Mouse (Mus musculus) spleen, adult 2 months (tissue): ENCODE measurements around the gene Fastk. TPM values are rescaled to one million over a fixed set of nuclear protein-coding genes. Genes with fewer than 3 reads are reported as not detected.
A peak's percentile ranks its signal among the peaks of the same experiment; 100 is the strongest.

Experiments
- DNase-seq, 2 experiments: peaks; one replicate each; pipeline versions ENCODE4 v3.0.0 to v3.0.0-alpha.2; 2012 to 2021; ENCODE audit warnings: low spot score in 2 of 2, low read depth in 1 of 2
- H3K27ac ChIP-seq: fragments of 200-500 bp; 2 replicates; pipeline ENCODE4 v1.5.1; 2012; ENCODE audit warnings: low read length, inconsistent platforms; ENCODE audit not compliant: insufficient read depth
- H3K27me3 ChIP-seq: fragments of 200-500 bp; 2 replicates; pipeline ENCODE4 v1.6.1; 2012; ENCODE audit warnings: mild to moderate bottlenecking, moderate library complexity, low read length, inconsistent platforms; ENCODE audit not compliant: control insufficient read depth, insufficient read depth
- H3K36me3 ChIP-seq: fragments of 200-500 bp; 2 replicates; pipeline ENCODE4 v1.6.1; 2012; ENCODE audit warnings: mild to moderate bottlenecking, low read length, inconsistent platforms; ENCODE audit not compliant: control insufficient read depth, insufficient read depth
- H3K4me1 ChIP-seq: fragments of 200-500 bp; 2 replicates; pipeline ENCODE4 v1.6.1; 2011; ENCODE audit warnings: inconsistent platforms; ENCODE audit not compliant: control insufficient read depth, insufficient read depth, insufficient read length
- H3K4me3 ChIP-seq: fragments of 200-500 bp; 2 replicates; pipeline ENCODE4 v1.5.1; 2011; ENCODE audit warnings: mild to moderate bottlenecking, inconsistent platforms; ENCODE audit not compliant: insufficient read depth, insufficient read length; ENCODE audit errors: extremely low read depth
- CTCF ChIP-seq: fragments of 200-500 bp; IDR thresholded peaks from 2 replicates; pipeline ENCODE4 v1.5.1; 2011; ENCODE audit warnings: mild to moderate bottlenecking, inconsistent platforms; ENCODE audit not compliant: insufficient read depth, insufficient read length, insufficient replicate concordance; ENCODE audit errors: extremely low read depth
- POLR2A ChIP-seq: fragments of 200-500 bp; IDR thresholded peaks from 2 replicates; pipeline ENCODE4 v1.6.1; 2011; ENCODE audit warnings: low read depth, low read length, inconsistent platforms
- WGBS: fragments of 180-500 bp; shearing (Covaris S2); methylation state at CpG from one replicate; pipeline ENCODE4 v1.1.7; 2018; 5-methylcytosine and 5-hydroxymethylcytosine counted together
- polyA plus RNA-seq: library from polyadenylated mRNA; depleted of rRNA; stranded (reverse); fragments of >200 nt; gene quantifications from 2 replicates; pipeline ENCODE4 v1.2.3, GENCODE M21; 2012

Fastk gene
- polyA plus RNA-seq, 1 experiment: 170 TPM

- Histone ChIP-seq H3K36me3 (peaks cover 12% of the 10 kb centered on the region), H3K4me1 (peaks cover 10% of the 10 kb centered on the region), H3K4me3 (peak overlapping the region; percentile 27; the same call in 1 of the 2 replicates), H3K27me3 (peaks cover 11% of the 10 kb centered on the region), H3K27ac (no peak overlapping the region)
- TF ChIP-seq POLR2A (no peak), CTCF (no peak)
- DNase-seq: no peak
- 24% methylated on average over 76 of the region's 77 CpGs for WGBS
These were observed 29.1 kb upstream of the Fastk start for GRCm38 (mm10) chr5:24474025-24474722.

GRCm38 (mm10) chr5:24472884-24473619, 28.0 kb upstream of the Fastk start:
- no peak for DNase-seq
- Histone ChIP-seq H3K4me3 (no peak overlapping the region), H3K27me3 (peaks cover 11% of the 10 kb centered on the region), H3K27ac (no peak overlapping the region), H3K4me1 (peaks cover 10% of the 10 kb centered on the region), H3K36me3 (peaks cover 7% of the 10 kb centered on the region)
- TF ChIP-seq CTCF: no peak
- no peak for TF ChIP-seq POLR2A
- 84% methylated on average over 7 of the region's 7 CpGs for WGBS

GRCm38 (mm10) chr5:24470600-24470999, 25.5 kb upstream of the Fastk start:
- peaks cover 11% of the 10 kb centered on the region for H3K27me3 ChIP-seq
- WGBS: 26% methylated on average over 5 of the region's 5 CpGs
- TF ChIP-seq POLR2A: no peak
- TF ChIP-seq CTCF: peak; percentile 96
- no peak overlapping the region for H3K4me3 ChIP-seq
- H3K36me3 ChIP-seq: no peaks in the 10 kb centered on the region
- no peak overlapping the region for H3K27ac ChIP-seq
- DNase-seq: peak; percentile 44 to 78
- H3K4me1 ChIP-seq: peaks cover 10% of the 10 kb centered on the region

GRCm38 (mm10) chr5:24466762-24467161, 21.7 kb upstream of the Fastk start:
- TF ChIP-seq CTCF: no peak
- TF ChIP-seq POLR2A: no peak
- Histone ChIP-seq H3K27me3 (no peaks in the 10 kb centered on the region), H3K27ac (no peak overlapping the region), H3K36me3 (no peaks in the 10 kb centered on the region), H3K4me1 (no peaks in the 10 kb centered on the region), H3K4me3 (no peak overlapping the region)
- DNase-seq: no peak
- 92% methylated on average over 12 of the region's 12 CpGs for WGBS

- no peak for DNase-seq
- peaks cover 8% of the 10 kb centered on the region for H3K4me1 ChIP-seq
- H3K27me3 ChIP-seq: no peaks in the 10 kb centered on the region
- no peak overlapping the region for H3K4me3 ChIP-seq
- WGBS: 86% methylated on average over 7 of the region's 7 CpGs
- H3K27ac ChIP-seq: no peak overlapping the region
- TF ChIP-seq CTCF (no peak), POLR2A (no peak)
- H3K36me3 ChIP-seq: no peaks in the 10 kb centered on the region
These were observed 10.5 kb upstream of the Fastk start for GRCm38 (mm10) chr5:24455613-24456012.

GRCm38 (mm10) chr5:24455076-24455475, 10.0 kb upstream of the Fastk start:
- no peak for TF ChIP-seq POLR2A
- TF ChIP-seq CTCF: no peak
- Histone ChIP-seq H3K4me3 (no peak overlapping the region), H3K27me3 (no peaks in the 10 kb centered on the region), H3K4me1 (peaks cover 8% of the 10 kb centered on the region), H3K36me3 (no peaks in the 10 kb centered on the region), H3K27ac (no peak overlapping the region)
- 92% methylated on average over 3 of the region's 3 CpGs for WGBS
- DNase-seq: no peak

- 51% methylated on average over 2 of the region's 2 CpGs for WGBS
- Histone ChIP-seq H3K27ac (no peak overlapping the region), H3K36me3 (no peaks in the 10 kb centered on the region), H3K27me3 (no peaks in the 10 kb centered on the region), H3K4me1 (peaks cover 8% of the 10 kb centered on the region), H3K4me3 (no peak overlapping the region)
- DNase-seq: no peak
- no peak for TF ChIP-seq POLR2A
- TF ChIP-seq CTCF: no peak
These were observed 8.9 kb upstream of the Fastk start for GRCm38 (mm10) chr5:24453985-24454303.
